Mouse (Mus musculus) olfactory bulb, adult 2 months (tissue): ENCODE data around the gene Pla2g4b.

ENCODE experiments used
- CTCF ChIP-seq: fragments of 200-500 bp; IDR thresholded peaks from 2 replicates; pipeline ENCODE4 v1.5.1; 2012; ENCODE audit warnings: low read depth, mild to moderate bottlenecking, low read length, moderate library complexity; ENCODE audit not compliant: insufficient read depth
- POLR2A ChIP-seq: fragments of 200-500 bp; IDR thresholded peaks from 2 replicates; pipeline ENCODE4 v1.6.1; 2012; ENCODE audit warnings: mild to moderate bottlenecking, low read depth, low read length, moderate library complexity; ENCODE audit not compliant: insufficient read depth

DNA sequence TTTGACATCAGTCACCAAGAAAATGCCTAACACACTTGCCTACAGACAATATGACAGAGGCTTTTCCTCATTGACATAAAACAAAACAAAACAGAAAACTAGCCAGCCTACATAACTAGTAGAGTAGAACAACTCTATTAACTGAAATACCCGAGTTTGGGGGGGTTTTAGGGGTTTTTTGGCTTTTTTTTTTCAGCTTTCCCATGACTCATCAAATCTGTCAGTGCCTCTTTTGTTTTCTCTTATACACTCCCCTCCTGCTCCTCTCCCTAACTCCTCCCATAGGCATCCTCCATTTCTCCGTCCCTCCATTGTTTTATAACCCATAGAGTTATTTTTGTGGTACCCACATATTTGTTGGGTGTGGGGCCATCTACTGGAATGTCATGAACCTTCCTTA lies 39.7 kb upstream of the Pla2g4b start:
- no peak for TF ChIP-seq POLR2A
- TF ChIP-seq CTCF: no peak
